Mouse (Mus musculus) heart, postnatal 0 days (tissue): Measurements from ENCODE around the gene Tyw3. TPM values are rescaled to one million over a fixed set of nuclear protein-coding genes. Genes with fewer than 3 reads are reported as not detected.

Experiments used
- ATAC-seq: fragments of 200-750 bp; cut with Nextera tagmentation; 2 replicates; pipeline ENCODE4 v1.8.0; 2017; ENCODE audit warnings: low read depth, moderate number of reproducible peaks, moderate library complexity; ENCODE audit not compliant: insufficient read depth
- DNase-seq: peaks from one replicate; pipeline ENCODE4 v3.0.0-alpha.2; 2016; ENCODE audit warnings: low spot score
- H3K27ac ChIP-seq: fragments of 300-500 bp; sonication (generic); 2 replicates; pipeline ENCODE4 v1.5.1; 2014; ENCODE audit warnings: low read depth, mild to moderate bottlenecking
- H3K27me3 ChIP-seq: fragments of 300-500 bp; sonication (generic); 2 replicates; pipeline ENCODE4 v1.6.1; 2014; ENCODE audit warnings: low read length, mixed read lengths; ENCODE audit not compliant: control insufficient read depth, insufficient read depth
- H3K36me3 ChIP-seq: fragments of 300-500 bp; sonication (generic); replicated peaks from 2 replicates; pipeline ENCODE4 v1.6.1; 2014; ENCODE audit warnings: low read length, mixed read lengths; ENCODE audit not compliant: control insufficient read depth, insufficient read depth
- H3K4me1 ChIP-seq: fragments of 300-500 bp; sonication (generic); 2 replicates; pipeline ENCODE4 v1.6.1; 2014; ENCODE audit warnings: antibody characterized with exemption; ENCODE audit not compliant: control insufficient read depth, insufficient read depth
- H3K4me2 ChIP-seq: fragments of 300-500 bp; sonication (generic); 2 replicates; pipeline ENCODE4 v1.6.1; 2014; ENCODE audit warnings: low read depth, mild to moderate bottlenecking, low read length, moderate library complexity
- H3K4me3 ChIP-seq: fragments of 300-500 bp; sonication (generic); 2 replicates; pipeline ENCODE4 v1.5.1; 2014; ENCODE audit warnings: low read depth, low read length
- H3K9ac ChIP-seq: fragments of 300-500 bp; sonication (generic); replicated peaks from 2 replicates; pipeline ENCODE4 v1.6.1; 2014; ENCODE audit warnings: low read depth, low read length, mixed read lengths
- H3K9me3 ChIP-seq: fragments of 300-500 bp; sonication (generic); replicated peaks from 2 replicates; pipeline ENCODE4 v1.6.1; 2016; ENCODE audit warnings: low read length; ENCODE audit not compliant: control insufficient read depth
- CTCF ChIP-seq: IDR thresholded peaks from 2 replicates; pipeline ENCODE4 v1.5.1; 2016; ENCODE audit warnings: antibody characterized with exemption, control low read depth, low read depth
- EP300 ChIP-seq: IDR thresholded peaks from 2 replicates; pipeline ENCODE4 v1.6.1; 2016; ENCODE audit warnings: antibody characterized with exemption, low read depth
- WGBS: fragments of 180-500 bp; shearing (Covaris S2); extraction: QIAGEN DNeasy Blood & Tissue Kit; methylation state at CpG from one replicate; pipeline ENCODE4 v1.1.7; 2014; 5-methylcytosine and 5-hydroxymethylcytosine counted together
- polyA plus RNA-seq: library from polyadenylated mRNA; unstranded; fragments of >200 nt; fragmentation: Nextera tagmentation; extraction: Ambion mirVana; gene quantifications from 2 replicates; pipeline ENCODE4 v1.2.1, GENCODE M21; 2015
- total RNA-seq: library from RNA; depleted of rRNA; stranded (reverse); fragments of >200 nt; gene quantifications from 2 replicates; pipeline ENCODE4 v1.2.3, GENCODE M21; 2014; ENCODE audit warnings: low replicate concordance; rRNA removed

Tyw3 gene
- total and polyA plus RNA-seq, 2 experiments from 2014 or later = 6.6 to 11.7 TPM

- Histone ChIP-seq H3K4me1 (no peaks in the 10 kb centered on the region), H3K4me2 (no peak overlapping the region), H3K9me3 (no peaks in the 10 kb centered on the region), H3K4me3 (no peak overlapping the region), H3K36me3 (no peaks in the 10 kb centered on the region), H3K27ac (no peak overlapping the region), H3K9ac (no peak overlapping the region), H3K27me3 (no peaks in the 10 kb centered on the region)
- ATAC-seq (no peak), DNase-seq (no peak)
- TF ChIP-seq EP300 (no peak), CTCF (no peak)
- WGBS = 19% methylated on average over 5 of the region's 5 CpGs
Observed at GRCm38 (mm10) chr3:154528973-154529372, 67.9 kb downstream of the Tyw3 start.

DNA sequence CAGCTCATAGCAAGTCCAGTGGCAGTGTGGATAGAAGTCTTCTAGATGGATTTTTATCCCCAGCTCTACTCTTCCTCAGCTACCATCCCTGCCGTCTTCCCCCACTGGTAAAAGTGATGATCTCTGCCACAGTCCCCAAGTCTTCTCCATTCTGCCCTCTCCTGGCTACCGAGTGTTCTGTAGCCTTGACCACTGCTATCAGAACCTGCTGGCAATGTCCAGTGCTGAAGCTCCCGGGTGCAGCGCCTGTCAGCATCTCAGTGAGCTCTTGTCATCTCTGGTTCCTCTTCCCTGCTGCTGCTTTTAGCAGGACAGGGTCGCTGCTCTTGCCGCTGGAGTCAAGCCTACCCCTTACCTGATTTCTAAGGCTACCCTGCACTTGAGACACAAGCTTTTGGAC lies 70.3 kb downstream of the Tyw3 start:
- 16% methylated on average over 6 of the region's 6 CpGs for WGBS
- ATAC-seq = no peak
- H3K36me3 ChIP-seq = no peaks in the 10 kb centered on the region

More for the DNA sequence above, 70.3 kb downstream of the Tyw3 start:
- Histone ChIP-seq H3K27me3 (no peaks in the 10 kb centered on the region), H3K9ac (no peak overlapping the region), H3K4me3 (no peak overlapping the region), H3K9me3 (no peaks in the 10 kb centered on the region), H3K4me2 (no peak overlapping the region), H3K27ac (no peak overlapping the region), H3K4me1 (no peaks in the 10 kb centered on the region)
- no peak for TF ChIP-seq EP300
- peak; percentile 41 for TF ChIP-seq CTCF
- DNase-seq = no peak

Other genes with a start within 250 kb of the Tyw3 start
- gene Cryz, start 393 bp downstream of the Tyw3 start, total RNA-seq = 15.4 and 46.2 TPM in 2 replicates
- 9.0 and 10.3 TPM in 2 replicates for gene Cryz, start 393 bp downstream of the Tyw3 start, polyA plus RNA-seq
- not detected in 2 replicates for gene Erich3, start 66.8 kb upstream of the Tyw3 start, total RNA-seq
- gene Erich3, start 66.8 kb upstream of the Tyw3 start, polyA plus RNA-seq = 0.05 and 0.08 TPM in 2 replicates